Mouse (Mus musculus) heart, embryonic 16.5 days (tissue): ENCODE results near the gene Hecw2. TPM values are rescaled to one million over a fixed set of nuclear protein-coding genes. Genes with fewer than 3 reads are reported as not detected.

Experiments
- ATAC-seq: fragments of 200-750 bp; cut with Nextera tagmentation; replicated peaks from 2 replicates; pipeline ENCODE4 v1.8.0; 2017; ENCODE audit warnings: moderate number of reproducible peaks; ENCODE audit not compliant: insufficient read depth, low FRiP score; ENCODE audit errors: extremely low read depth
- H3K27ac ChIP-seq: fragments of 300-500 bp; sonication (generic); 2 replicates; pipeline ENCODE4 v1.5.1; 2014; ENCODE audit warnings: mild to moderate bottlenecking, low read length, control low read depth, moderate library complexity
- H3K27me3 ChIP-seq: fragments of 300-500 bp; sonication (generic); 2 replicates; pipeline ENCODE4 v1.6.1; 2014; ENCODE audit warnings: low read length, mixed read lengths; ENCODE audit not compliant: control insufficient read depth, insufficient read depth
- H3K36me3 ChIP-seq: fragments of 300-500 bp; sonication (generic); 2 replicates; pipeline ENCODE4 v1.6.1; 2014; ENCODE audit not compliant: control insufficient read depth, insufficient read depth
- H3K4me1 ChIP-seq: fragments of 300-500 bp; sonication (generic); 2 replicates; pipeline ENCODE4 v1.6.1; 2014; ENCODE audit warnings: low read length, mixed read lengths; ENCODE audit not compliant: control insufficient read depth, insufficient read depth
- H3K4me2 ChIP-seq: fragments of 300-500 bp; sonication (generic); 2 replicates; pipeline ENCODE4 v1.6.1; 2014; ENCODE audit warnings: low read depth, mild to moderate bottlenecking, control low read depth, low read length
- H3K4me3 ChIP-seq: fragments of 300-500 bp; sonication (generic); 2 replicates; pipeline ENCODE4 v1.5.1; 2014; ENCODE audit warnings: mild to moderate bottlenecking, control low read depth, low read length
- H3K9ac ChIP-seq: fragments of 300-500 bp; sonication (generic); 2 replicates; pipeline ENCODE4 v1.6.1; 2014; ENCODE audit warnings: low read length, control low read depth
- H3K9me3 ChIP-seq: fragments of 300-500 bp; sonication (generic); replicated peaks from 2 replicates; pipeline ENCODE4 v1.6.1; 2016; ENCODE audit warnings: low read length; ENCODE audit not compliant: control insufficient read depth
- WGBS: fragments of 180-500 bp; shearing (Covaris S2); extraction: QIAGEN DNeasy Blood & Tissue Kit; methylation state at CpG from one replicate; pipeline ENCODE4 v1.1.7; 2014; 5-methylcytosine and 5-hydroxymethylcytosine counted together
- polyA plus RNA-seq: library from polyadenylated mRNA; unstranded; fragments of >200 nt; fragmentation: Nextera tagmentation; extraction: Ambion mirVana; gene quantifications from 2 replicates; pipeline ENCODE4 v1.2.1, GENCODE M21; 2015

Hecw2 gene
- polyA plus RNA-seq, 1 experiment from 2014 or later, result 4.4 TPM

DNA sequence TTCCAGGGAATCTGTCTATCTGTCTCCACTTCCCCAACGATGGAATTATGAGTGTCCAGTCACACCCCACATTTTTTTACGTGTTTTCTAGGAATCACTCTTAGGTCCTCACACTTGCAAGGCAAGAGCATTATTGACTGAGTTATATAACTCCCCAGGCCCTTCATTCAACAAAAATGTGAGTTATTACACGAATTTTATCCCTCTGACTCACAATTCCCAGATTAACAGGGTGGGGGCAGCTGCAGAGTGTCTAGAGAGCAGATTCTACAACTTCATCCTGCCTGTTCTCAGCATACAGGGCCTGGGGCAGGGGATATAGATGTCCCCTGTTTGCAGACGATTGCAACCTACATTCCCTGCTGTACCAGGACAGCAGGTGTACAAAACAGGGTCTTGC is 255.7 kb downstream of the Hecw2 start:
- H3K36me3 ChIP-seq, result no peaks in the 10 kb centered on the region
- H3K9me3 ChIP-seq, result no peaks in the 10 kb centered on the region
- no peak overlapping the region for H3K9ac ChIP-seq
- H3K27me3 ChIP-seq, result no peaks in the 10 kb centered on the region
- no peak overlapping the region for H3K4me3 ChIP-seq
- no peak overlapping the region for H3K4me2 ChIP-seq
- no peak overlapping the region for H3K27ac ChIP-seq
- H3K4me1 ChIP-seq, result peaks cover 8% of the 10 kb centered on the region
- no peak for ATAC-seq
- 60% methylated on average over 4 of the region's 4 CpGs for WGBS

GRCm38 (mm10) chr1:53933308-53933707 is 261.7 kb downstream of the Hecw2 start:
- Histone ChIP-seq H3K4me3 (no peak overlapping the region), H3K9ac (no peak overlapping the region), H3K4me1 (no peaks in the 10 kb centered on the region), H3K4me2 (no peak overlapping the region), H3K36me3 (no peaks in the 10 kb centered on the region), H3K27ac (no peak overlapping the region), H3K27me3 (no peaks in the 10 kb centered on the region), H3K9me3 (no peaks in the 10 kb centered on the region)
- WGBS, result 63% methylated on average over 2 of the region's 2 CpGs
- ATAC-seq, result no peak

GRCm38 (mm10) chr1:53931314-53931713 is 263.7 kb downstream of the Hecw2 start:
- Histone ChIP-seq H3K4me1 (no peaks in the 10 kb centered on the region), H3K9ac (no peak overlapping the region), H3K4me3 (no peak overlapping the region), H3K4me2 (no peak overlapping the region), H3K27ac (no peak overlapping the region), H3K27me3 (no peaks in the 10 kb centered on the region), H3K9me3 (no peaks in the 10 kb centered on the region), H3K36me3 (no peaks in the 10 kb centered on the region)
- no peak for ATAC-seq
- 47% methylated on average over 3 of the region's 3 CpGs for WGBS

DNA sequence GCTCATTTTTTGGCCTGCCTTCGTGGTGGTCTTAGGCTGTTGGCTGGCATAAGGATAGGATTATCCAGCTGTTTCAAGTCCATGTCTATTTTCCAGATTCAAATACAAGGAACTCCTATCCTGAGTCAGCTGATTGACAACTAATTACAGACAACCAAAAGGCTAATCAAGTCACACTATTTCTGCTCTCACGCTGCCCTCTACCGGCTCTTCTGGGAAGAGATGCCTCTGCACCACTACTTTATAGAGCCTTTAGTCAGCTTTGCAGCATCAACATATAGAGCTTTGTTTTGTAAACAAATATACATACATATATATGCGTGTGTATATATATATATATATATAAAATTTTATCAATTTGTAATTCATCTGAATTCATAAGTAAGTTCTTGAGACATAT is 267.4 kb downstream of the Hecw2 start:
- no peaks in the 10 kb centered on the region for H3K9me3 ChIP-seq
- no peak overlapping the region for H3K4me2 ChIP-seq
- WGBS, result 31% methylated on average over 4 of the region's 4 CpGs
- H3K9ac ChIP-seq, result no peak overlapping the region
- no peaks in the 10 kb centered on the region for H3K27me3 ChIP-seq
- H3K4me3 ChIP-seq, result no peak overlapping the region
- ATAC-seq, result no peak
- no peaks in the 10 kb centered on the region for H3K36me3 ChIP-seq
- H3K27ac ChIP-seq, result no peak overlapping the region
- H3K4me1 ChIP-seq, result no peaks in the 10 kb centered on the region

- WGBS, result 61% methylated on average over 18 of the region's 18 CpGs
- ATAC-seq, result no peak
- H3K27me3 ChIP-seq, result no peaks in the 10 kb centered on the region
Observed at GRCm38 (mm10) chr1:53925149-53925901, 269.6 kb downstream of the Hecw2 start.

GRCm38 (mm10) chr1:53911848-53912247 is 283.1 kb downstream of the Hecw2 start:
- Histone ChIP-seq H3K4me3 (no peak overlapping the region), H3K27me3 (no peaks in the 10 kb centered on the region), H3K9me3 (no peaks in the 10 kb centered on the region), H3K27ac (no peak overlapping the region), H3K36me3 (no peaks in the 10 kb centered on the region), H3K4me1 (peaks cover 4% of the 10 kb centered on the region), H3K4me2 (no peak overlapping the region), H3K9ac (no peak overlapping the region)
- ATAC-seq, result no peak
- 33% methylated on average over 3 of the region's 3 CpGs for WGBS

More at GRCm38 (mm10) chr1:53925149-53925901, 269.6 kb downstream of the Hecw2 start:
- H3K9ac ChIP-seq, result no peak overlapping the region
- no peak overlapping the region for H3K4me2 ChIP-seq
- no peaks in the 10 kb centered on the region for H3K36me3 ChIP-seq
- H3K4me1 ChIP-seq, result no peaks in the 10 kb centered on the region
- H3K27ac ChIP-seq, result no peak overlapping the region
- H3K9me3 ChIP-seq, result no peaks in the 10 kb centered on the region
- H3K4me3 ChIP-seq, result no peak overlapping the region

DNA sequence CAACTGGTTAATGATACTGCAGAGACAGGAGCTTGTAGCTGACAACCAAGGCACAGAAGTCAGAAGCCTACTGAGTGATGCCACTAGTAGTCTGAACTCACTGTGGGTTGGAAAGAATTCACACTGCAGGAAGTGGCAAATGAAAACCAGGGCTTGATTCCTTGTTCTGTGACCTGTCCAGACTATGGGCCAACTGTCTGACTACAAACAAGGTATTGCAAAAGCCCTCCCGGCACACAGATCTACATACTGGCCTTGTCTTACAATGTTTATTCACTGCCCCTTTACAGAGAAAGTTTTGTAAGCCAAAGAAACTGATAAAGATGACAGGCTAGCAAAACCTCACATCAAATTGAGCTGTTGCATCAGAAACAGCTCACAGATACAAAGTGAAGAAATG is 284.7 kb downstream of the Hecw2 start:
- no peak for ATAC-seq
- no peaks in the 10 kb centered on the region for H3K9me3 ChIP-seq
- peaks cover 4% of the 10 kb centered on the region for H3K4me1 ChIP-seq
- WGBS, result 44% methylated on average over 1 of the region's 1 CpGs
- H3K36me3 ChIP-seq, result no peaks in the 10 kb centered on the region
- H3K4me3 ChIP-seq, result no peak overlapping the region
- no peak overlapping the region for H3K9ac ChIP-seq
- no peak overlapping the region for H3K27ac ChIP-seq
- H3K4me2 ChIP-seq, result no peak overlapping the region
- no peaks in the 10 kb centered on the region for H3K27me3 ChIP-seq

GRCm38 (mm10) chr1:53909118-53909517 is 285.9 kb downstream of the Hecw2 start:
- H3K36me3 ChIP-seq, result no peaks in the 10 kb centered on the region
- peaks cover 4% of the 10 kb centered on the region for H3K4me1 ChIP-seq
- H3K27me3 ChIP-seq, result no peaks in the 10 kb centered on the region
- no peak overlapping the region for H3K4me3 ChIP-seq
- WGBS, result 18% methylated on average over 3 of the region's 3 CpGs
- no peak overlapping the region for H3K4me2 ChIP-seq
- H3K27ac ChIP-seq, result no peak overlapping the region
- H3K9me3 ChIP-seq, result no peaks in the 10 kb centered on the region
- no peak for ATAC-seq
- H3K9ac ChIP-seq, result no peak overlapping the region

- peaks cover 4% of the 10 kb centered on the region for H3K4me1 ChIP-seq
- no peaks in the 10 kb centered on the region for H3K27me3 ChIP-seq
- H3K36me3 ChIP-seq, result peaks cover 7% of the 10 kb centered on the region; the same call in 1 of the 2 replicates
- H3K27ac ChIP-seq, result no peak overlapping the region
- no peak overlapping the region for H3K4me3 ChIP-seq
- H3K9me3 ChIP-seq, result no peaks in the 10 kb centered on the region
- H3K9ac ChIP-seq, result no peak overlapping the region
- no peak for ATAC-seq
- 65% methylated on average over 3 of the region's 3 CpGs for WGBS
- H3K4me2 ChIP-seq, result no peak overlapping the region
Observed at GRCm38 (mm10) chr1:53906175-53906574, 288.8 kb downstream of the Hecw2 start.
